ENCODE assay signal across 8 mouse cellular contexts in the genomic region with DNA sequence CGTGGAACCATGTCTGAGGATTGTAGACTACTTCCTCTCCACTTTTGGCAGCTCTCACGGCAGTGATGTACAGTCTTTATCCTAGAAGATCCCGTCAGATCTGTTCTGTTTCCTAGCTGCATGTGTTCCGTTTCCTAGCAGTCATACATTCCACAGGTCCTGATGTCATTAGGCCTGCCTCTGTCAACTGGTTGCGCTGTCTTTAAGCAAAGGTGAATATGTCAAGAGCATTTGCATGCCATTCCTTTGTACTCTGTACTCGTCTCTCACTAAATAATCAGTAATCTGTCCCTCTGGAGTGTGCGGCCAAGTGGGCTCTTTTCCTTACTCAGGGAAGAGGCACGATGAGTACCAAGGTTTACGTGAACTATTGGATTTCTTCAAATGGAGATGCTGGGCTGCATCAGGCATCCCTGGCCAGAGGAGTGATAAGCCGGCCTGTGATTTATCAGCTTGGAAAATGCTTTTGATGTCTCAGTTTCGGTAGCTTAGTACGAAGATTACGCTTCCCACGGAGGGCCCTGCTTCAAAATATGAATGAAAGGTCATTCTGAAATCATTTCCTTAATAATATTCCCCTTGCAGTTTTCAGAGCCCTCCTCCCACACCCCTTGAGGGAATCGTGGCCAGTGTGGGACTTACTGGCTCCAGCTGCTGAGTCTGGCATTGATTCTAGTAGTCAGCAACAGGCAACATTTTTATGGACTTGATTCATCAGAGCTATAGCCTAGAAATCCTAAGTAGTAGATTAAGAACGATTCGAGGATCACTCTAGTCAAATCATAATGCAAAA. TPM values are rescaled to one million over a fixed set of nuclear protein-coding genes. Genes with fewer than 3 reads are reported as not detected.
DNase-seq lines count a peak whose midpoint lies in the region; ATAC-seq and TF ChIP-seq lines count a peak whose summit lies in the region.

No protein-coding gene starts in this region.

- DNase-seq in gastrocnemius, adult 2 months: no peak
- no peak for DNase-seq in gastrocnemius, postnatal 10 days
- peak; percentile 17 for DNase-seq in forebrain, embryonic 10.5 days (ENCODE audit: extremely low spot score, low spot score)
- peak; percentile 29 for DNase-seq in midbrain, embryonic 10.5 days (ENCODE audit: low spot score)
- DNase-seq in spleen, postnatal 4 days (ENCODE audit: low spot score in 2 of 2): no peak
- no peak for DNase-seq in right cerebral cortex, postnatal 36 days (ENCODE audit: low spot score in 2 of 2)
- DNase-seq in urinary bladder, adult 2 months (ENCODE audit: low spot score): no peak

- 51% methylated on average over 17 of the region's 17 CpGs for WGBS in forebrain, embryonic 10.5 days
- WGBS in hindbrain, embryonic 13.5 days: 31% methylated on average over 17 of the region's 17 CpGs
- WGBS in midbrain, embryonic 10.5 days: 43% methylated on average over 17 of the region's 17 CpGs

- intact Hi-C loops in gastrocnemius, adult 2 months (cut with DNase I): no loop called here

- TF ChIP-seq CTCF in gastrocnemius, adult 2 months (IDR thresholded peaks at IDR 0.05): no peak

- peak overlapping the region; percentile 81 for H3K4me2 ChIP-seq in hindbrain, embryonic 13.5 days

- peaks cover 72% of the 10 kb centered on the region for H3K27me3 ChIP-seq in forebrain, embryonic 10.5 days (ENCODE audit: poor library complexity, severe bottlenecking)
- no peaks in the 10 kb centered on the region for H3K27me3 ChIP-seq in hindbrain, embryonic 13.5 days
- H3K27me3 ChIP-seq in midbrain, embryonic 10.5 days (ENCODE audit: low read depth, poor library complexity, severe bottlenecking): peaks cover 31% of the 10 kb centered on the region

- ATAC-seq in hindbrain, embryonic 13.5 days (ENCODE audit: low FRiP score): no peak

- peak overlapping the region; percentile 9 for H3K4me3 ChIP-seq in gastrocnemius, adult 2 months
- H3K4me3 ChIP-seq in forebrain, embryonic 10.5 days: no peak overlapping the region; the same call in 1 of the 2 replicates
- peak overlapping the region; percentile 42 for H3K4me3 ChIP-seq in hindbrain, embryonic 13.5 days
- peak overlapping the region; percentile 17 for H3K4me3 ChIP-seq in midbrain, embryonic 10.5 days

- H3K27ac ChIP-seq in gastrocnemius, adult 2 months: no peak overlapping the region
- no peak overlapping the region for H3K27ac ChIP-seq in forebrain, embryonic 10.5 days
- no peak overlapping the region for H3K27ac ChIP-seq in hindbrain, embryonic 13.5 days
- no peak overlapping the region for H3K27ac ChIP-seq in midbrain, embryonic 10.5 days (replicated peaks)

- peaks cover 69% of the 10 kb centered on the region for H3K4me1 ChIP-seq in forebrain, embryonic 10.5 days
- H3K4me1 ChIP-seq in hindbrain, embryonic 13.5 days (replicated peaks): peaks cover 36% of the 10 kb centered on the region
- peaks cover 65% of the 10 kb centered on the region for H3K4me1 ChIP-seq in midbrain, embryonic 10.5 days

- peak overlapping the region; percentile 68 for H3K9ac ChIP-seq in hindbrain, embryonic 13.5 days

- H3K9me3 ChIP-seq in forebrain, embryonic 10.5 days: no peaks in the 10 kb centered on the region
- no peaks in the 10 kb centered on the region for H3K9me3 ChIP-seq in hindbrain, embryonic 13.5 days
- H3K9me3 ChIP-seq in midbrain, embryonic 10.5 days (replicated peaks): no peaks in the 10 kb centered on the region

- no peaks in the 10 kb centered on the region for H3K36me3 ChIP-seq in forebrain, embryonic 10.5 days (replicated peaks)
- no peaks in the 10 kb centered on the region for H3K36me3 ChIP-seq in hindbrain, embryonic 13.5 days
- no peaks in the 10 kb centered on the region for H3K36me3 ChIP-seq in midbrain, embryonic 10.5 days

RNA-seq across cellular contexts. Expression of gene Adgrl3, which starts 4.2 kb away (rescaled TPM):
- total RNA-seq in gastrocnemius, adult 2 months (2021): under 1 TPM; 0.51 to 0.73 TPM
- 1 to 10 TPM; 7.3 to 9.7 TPM for total RNA-seq in gastrocnemius, postnatal 10 days (2021)
- polyA plus RNA-seq in forebrain, embryonic 10.5 days (2016; fragmentation: Nextera tagmentation; extraction: Ambion mirVana): 7.5 and 9.4 TPM in 2 replicates
- 64.6 and 65.5 TPM in 2 replicates for polyA plus RNA-seq in hindbrain, embryonic 13.5 days (2015; fragmentation: Nextera tagmentation; extraction: Ambion mirVana)
- polyA plus RNA-seq in midbrain, embryonic 10.5 days (2016; fragmentation: Nextera tagmentation; extraction: Ambion mirVana): 11.7 and 16.4 TPM in 2 replicates
- 5.9 and 7.2 TPM in 2 replicates for polyA plus RNA-seq in urinary bladder, adult 2 months (2012; rRNA removed)

Comparison
In these comparisons a context has a peak if more than half of its experiments do, and no peak if none do; other contexts are left out.
1. DNase-seq: peak in forebrain, embryonic 10.5 days (single experiment) and midbrain, embryonic 10.5 days (single experiment); none in gastrocnemius, adult 2 months (single experiment), gastrocnemius, postnatal 10 days (single experiment), spleen, postnatal 4 days (0 of 2), right cerebral cortex, postnatal 36 days (0 of 2) and urinary bladder, adult 2 months (single experiment).